Mouse (Mus musculus): ENCODE results near the gene Tbc1d10a.
A peak's percentile ranks its signal among the peaks of the same experiment; 100 is the strongest.
"Not testable (repeated sequence)": the region's sequence is repeated elsewhere in the genome, so short reads cannot be mapped to it uniquely, and the experiment has no call there.

The Tbc1d10a gene

GRCm38 (mm10) chr11:4184251-4184952 is 2.2 kb upstream of the Tbc1d10a start:
- no peak for DNase-seq

- not testable (repeated sequence) for DNase-seq
Measured at GRCm38 (mm10) chr11:4185480-4185879, 1.1 kb upstream of the Tbc1d10a start.

- no peak for DNase-seq
Measured at GRCm38 (mm10) chr11:4187318-4187700, 720 bp downstream of the Tbc1d10a start.

GRCm38 (mm10) chr11:4189182-4189581 is 2.6 kb downstream of the Tbc1d10a start:
- no peak for DNase-seq

GRCm38 (mm10) chr11:4190677-4191076 is 4.1 kb downstream of the Tbc1d10a start:
- DNase-seq, result no peak

DNA sequence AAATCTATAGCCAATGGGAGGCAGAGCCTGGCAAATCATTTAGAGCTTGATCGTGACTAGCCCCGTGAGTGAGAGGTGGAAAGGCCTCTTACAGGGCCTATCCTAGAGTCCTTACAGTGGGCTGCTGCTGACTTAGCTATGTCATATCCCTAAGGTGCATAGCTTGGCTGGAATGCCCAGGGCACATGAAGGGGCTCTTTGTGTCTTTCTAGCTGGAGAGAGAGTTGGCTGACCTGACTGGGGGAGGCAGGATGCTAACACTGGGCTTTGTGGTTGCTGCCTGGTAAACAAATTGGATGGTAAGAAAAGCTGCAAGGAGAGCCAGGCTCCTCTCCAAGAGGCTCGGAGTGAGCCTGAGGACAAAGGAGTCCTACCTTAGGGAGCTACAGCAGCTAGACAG is 6.2 kb downstream of the Tbc1d10a start:
- DNase-seq, result no peak

- DNase-seq, result no peak
Measured at GRCm38 (mm10) chr11:4193420-4193819, 6.8 kb downstream of the Tbc1d10a start.

- no peak for DNase-seq
Measured at GRCm38 (mm10) chr11:4195597-4196031, 9.0 kb downstream of the Tbc1d10a start.

DNA sequence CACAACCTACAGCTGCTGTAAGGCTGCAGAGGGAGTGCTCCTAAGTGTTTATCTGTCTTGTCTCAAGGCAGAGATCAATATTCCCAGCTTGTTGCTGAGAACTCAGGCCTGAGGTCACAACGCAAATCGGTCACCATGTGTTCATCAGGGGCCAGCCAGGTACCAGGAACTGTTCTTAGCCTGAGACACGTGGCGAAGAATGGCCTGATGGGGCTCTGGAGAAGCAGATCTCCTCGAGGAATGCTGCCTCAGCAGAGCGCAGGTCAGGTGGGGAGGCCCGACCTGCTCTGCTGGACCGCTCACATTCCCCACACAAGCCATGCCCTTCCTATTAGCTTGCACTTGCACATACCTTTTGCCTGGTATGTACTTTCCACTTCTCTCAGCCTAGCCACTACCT is 10.0 kb downstream of the Tbc1d10a start:
- DNase-seq, result no peak

GRCm38 (mm10) chr11:4197691-4198090 is 11.1 kb downstream of the Tbc1d10a start:
- no peak for DNase-seq

DNA sequence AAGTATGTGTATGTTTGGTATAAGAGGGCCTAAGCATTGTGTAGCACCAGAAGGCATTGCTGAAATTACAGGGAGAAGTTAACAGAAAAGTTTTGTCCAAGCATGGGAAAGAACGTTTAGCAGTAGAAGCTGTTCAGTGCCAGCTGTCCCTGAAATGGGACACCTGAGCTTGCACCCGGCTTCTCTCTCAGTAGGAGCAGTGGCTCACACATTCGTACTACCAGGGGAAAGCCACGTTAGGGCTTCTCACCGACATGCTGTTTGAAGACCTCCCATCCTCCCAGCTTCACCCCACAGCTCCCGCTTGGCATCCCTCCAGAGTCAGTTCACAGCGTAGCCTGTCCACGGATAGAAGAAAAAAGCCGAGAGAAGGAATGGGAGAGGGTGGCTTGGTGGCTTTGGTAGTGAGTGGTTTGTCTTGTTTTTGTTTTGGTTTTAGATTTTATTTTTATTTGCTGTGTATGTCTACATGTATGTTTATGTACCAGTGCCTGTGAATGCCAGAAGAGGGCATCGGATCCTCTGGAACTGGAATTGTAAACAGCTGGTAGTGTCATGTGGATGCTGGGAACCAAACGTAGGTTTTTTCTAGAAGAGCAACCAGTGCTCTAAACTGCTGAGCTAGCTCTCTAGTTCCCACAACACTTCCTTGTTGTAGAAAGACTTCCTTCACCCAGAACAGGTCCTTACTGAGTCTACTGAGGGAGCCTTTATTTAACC is 15.6 kb downstream of the Tbc1d10a start:
- DNase-seq, result no peak

DNA sequence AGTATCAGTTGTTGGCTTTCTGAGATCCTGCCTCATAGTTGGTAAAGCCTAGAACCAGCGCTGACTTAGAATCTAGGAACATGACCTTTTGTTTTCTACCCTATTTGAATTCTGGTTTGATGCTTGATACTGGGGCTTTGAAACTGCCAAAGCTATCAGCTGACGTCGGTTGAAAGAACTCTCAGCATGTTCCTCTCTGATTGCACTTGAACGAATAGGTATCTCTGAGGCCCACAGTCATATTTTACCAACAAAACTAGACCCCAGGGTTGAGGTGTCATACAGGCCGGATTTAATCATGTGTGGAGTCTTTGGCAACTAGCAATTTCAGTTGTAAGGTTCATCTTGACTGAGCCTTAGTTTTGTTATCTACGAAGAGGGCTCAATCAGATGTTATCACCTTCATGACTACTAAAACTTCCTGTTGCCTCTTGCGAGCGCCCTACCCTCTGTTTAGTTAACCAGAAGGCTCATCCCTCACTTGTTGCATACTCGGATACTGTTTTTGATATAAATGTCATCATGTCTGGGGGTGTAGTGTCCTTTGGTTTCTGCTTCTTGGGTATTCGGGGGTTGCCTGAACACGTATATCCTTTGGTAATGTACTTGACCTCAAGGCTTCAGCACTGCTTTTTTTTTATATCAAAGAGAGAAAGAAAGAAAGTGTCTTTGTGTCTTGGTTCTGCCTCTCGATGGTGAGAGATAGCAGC is 16.6 kb downstream of the Tbc1d10a start:
- peak in 1 of 2 experiments; percentile 17 for DNase-seq

DNA sequence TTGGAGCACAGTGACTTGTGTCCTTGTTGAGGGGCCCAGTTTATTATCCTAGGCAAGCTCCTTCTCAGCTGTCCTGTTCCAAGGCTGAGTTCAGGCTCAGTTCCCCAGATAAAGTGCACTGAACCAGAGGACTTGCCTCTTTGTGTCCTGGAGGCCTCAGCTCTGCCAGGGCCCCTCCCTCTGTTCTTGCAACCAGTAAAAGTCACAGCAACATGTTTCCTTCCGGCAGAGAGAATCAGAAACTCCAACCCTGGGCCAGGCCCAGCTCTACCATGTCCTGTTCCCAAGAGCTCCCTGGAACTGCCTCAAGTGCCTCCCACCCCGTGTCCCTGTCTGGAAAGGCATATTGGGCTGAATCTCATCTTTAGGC is 17.1 kb downstream of the Tbc1d10a start:
- DNase-seq, result peak; percentile 54 to 71

DNA sequence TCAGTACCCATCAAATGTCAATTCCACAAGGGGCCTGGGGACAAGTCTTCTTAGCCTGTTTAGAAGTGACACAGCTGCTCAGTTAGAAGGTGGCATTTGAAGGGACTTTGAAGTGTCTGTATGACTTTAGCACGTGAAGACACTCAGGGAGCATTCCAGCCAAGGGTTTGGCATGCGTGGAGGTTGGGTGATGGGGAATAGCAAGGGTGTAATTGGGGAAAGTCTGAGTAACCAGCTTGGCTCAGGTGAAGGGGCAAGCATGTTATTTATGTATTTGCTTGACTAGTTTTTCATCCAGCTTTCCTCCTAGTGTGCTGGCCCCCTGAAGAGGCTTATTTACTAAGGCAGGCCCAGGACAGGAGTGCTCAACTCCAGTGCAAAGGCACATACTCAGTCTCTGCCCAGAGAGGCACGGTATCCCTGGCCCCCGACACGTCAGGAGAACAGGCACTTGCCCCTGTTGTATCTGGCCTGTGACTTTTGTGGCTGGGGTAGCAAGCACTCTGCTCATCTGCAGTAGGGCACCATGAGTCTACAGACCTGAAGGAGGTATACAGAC is 18.6 kb downstream of the Tbc1d10a start:
- no peak for DNase-seq

DNA sequence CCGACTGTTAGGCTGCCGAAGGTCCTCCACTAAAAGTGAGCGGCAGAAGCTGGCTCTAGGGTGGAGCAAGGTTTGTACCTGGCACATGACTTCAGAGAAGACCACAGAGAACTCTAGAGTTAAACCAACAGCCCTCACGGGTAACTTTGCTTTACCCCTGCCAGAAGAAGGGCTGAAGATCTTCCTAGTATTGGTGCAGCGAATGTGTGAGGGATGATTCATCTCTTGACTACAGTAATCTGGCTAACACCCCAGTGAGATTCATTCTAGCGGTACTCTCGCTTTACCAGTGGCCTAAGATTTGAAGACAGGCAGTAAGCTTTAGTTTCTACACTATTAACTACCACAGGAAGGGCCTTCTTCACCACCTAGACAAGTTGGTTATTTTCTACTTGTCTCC is 19.4 kb downstream of the Tbc1d10a start:
- DNase-seq, result no peak

DNA sequence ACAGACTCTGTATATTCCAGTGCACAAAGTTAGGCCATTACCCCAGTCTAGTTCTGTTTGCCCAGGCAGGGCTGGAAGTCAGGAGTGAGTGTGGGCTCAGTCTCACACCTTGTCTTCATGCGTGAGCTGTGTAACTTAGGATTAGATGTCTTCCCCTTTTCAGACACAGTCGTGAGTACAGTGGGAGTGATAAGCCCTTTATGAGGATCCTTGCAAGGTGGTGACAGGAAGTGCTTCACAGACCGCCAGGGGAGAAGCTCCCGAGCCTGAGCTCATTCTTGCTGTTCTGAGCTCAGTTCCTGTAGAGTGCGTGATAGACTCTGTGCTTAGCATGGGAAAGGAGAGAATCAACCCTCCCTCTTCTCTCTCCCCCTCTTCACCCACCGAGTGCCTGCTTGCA is 20.0 kb downstream of the Tbc1d10a start:
- peak; percentile 39 to 54 for DNase-seq

DNA sequence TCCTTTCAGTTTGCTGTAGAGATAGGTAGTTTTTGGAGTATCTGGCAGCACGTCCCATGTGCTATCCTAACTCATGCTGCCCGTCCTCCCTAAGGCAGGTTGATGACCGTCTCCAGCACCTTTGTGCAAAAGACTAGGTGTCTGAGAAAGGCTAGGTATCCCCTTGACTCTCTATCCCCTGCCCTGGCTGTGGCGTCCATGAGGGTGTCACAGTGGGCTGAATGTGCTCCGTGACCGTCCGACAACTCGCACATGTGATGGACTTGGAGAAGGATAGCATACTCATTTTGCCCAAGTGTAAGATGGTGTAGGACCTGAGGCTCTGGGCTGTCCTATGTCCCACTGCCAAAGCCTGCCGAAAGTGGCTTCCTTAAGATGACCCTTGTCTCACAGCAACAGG is 21.1 kb downstream of the Tbc1d10a start:
- no peak for DNase-seq

GRCm38 (mm10) chr11:4209556-4209955 is 23.0 kb downstream of the Tbc1d10a start:
- peak in 1 of 2 experiments; percentile 20 for DNase-seq

DNA sequence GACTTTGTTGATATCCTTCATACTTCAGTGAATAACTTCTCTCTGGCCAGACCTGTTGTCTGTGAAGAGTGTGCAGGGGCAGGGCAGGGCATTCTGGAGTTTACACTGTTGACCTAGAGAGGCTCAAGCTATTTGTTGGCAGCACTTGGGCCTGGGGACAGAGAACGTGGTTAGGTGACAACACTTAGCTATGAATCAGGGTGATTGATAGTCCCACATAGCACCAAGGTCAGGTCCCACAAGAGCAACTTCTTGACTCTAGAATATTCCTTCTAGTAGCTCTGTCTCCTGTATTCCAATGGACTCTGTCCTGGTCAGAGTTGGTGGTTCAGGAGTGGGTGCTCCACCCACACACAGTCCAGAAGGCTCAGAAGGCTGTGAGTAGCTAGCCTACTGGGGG is 24.2 kb downstream of the Tbc1d10a start:
- no peak for DNase-seq

DNA sequence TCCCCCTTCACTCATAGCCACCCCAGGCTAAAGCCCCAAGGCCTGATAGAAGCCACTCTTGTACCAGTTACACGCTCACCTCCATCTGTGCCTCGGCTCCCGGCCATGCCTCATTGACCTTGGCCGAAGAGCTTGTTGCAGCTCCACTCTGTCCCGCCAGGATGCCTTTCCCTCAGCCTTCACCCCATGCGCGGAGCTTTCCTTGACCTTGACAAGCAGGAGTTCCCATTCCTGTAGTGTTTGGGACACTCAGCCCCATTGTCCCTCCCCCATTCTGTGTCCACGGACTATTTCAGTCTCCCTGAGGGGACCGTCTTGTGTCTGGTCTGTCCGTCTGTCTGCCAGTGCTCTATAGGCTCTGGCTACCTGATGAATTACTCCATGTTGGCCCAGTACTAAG is 26.5 kb downstream of the Tbc1d10a start:
- no peak for DNase-seq

- DNase-seq, result no peak
Measured at GRCm38 (mm10) chr11:4214572-4214971, 28.0 kb downstream of the Tbc1d10a start.

GRCm38 (mm10) chr11:4215061-4215460 is 28.5 kb downstream of the Tbc1d10a start:
- DNase-seq, result no peak

GRCm38 (mm10) chr11:4216248-4217000 is 29.8 kb downstream of the Tbc1d10a start:
- DNase-seq, result no peak
